Mouse (Mus musculus) left cerebral cortex, postnatal 10 days (tissue): Measurements from ENCODE around the gene Vmn1r203. TPM values are rescaled to one million over a fixed set of nuclear protein-coding genes. Genes with fewer than 3 reads are reported as not detected.
"Not testable (repeated sequence)": the region's sequence is repeated elsewhere in the genome, so short reads cannot be mapped to it uniquely, and the experiment has no call there.

Experiments
- DNase-seq, 2 experiments: peaks; one replicate each; pipeline ENCODE4 v3.0.0; 2021 to 2022; ENCODE audit warnings: low spot score in 2 of 2, mixed read lengths in 1 of 2; ENCODE audit errors: extremely low spot score in 1 of 2
- intact Hi-C: fragments of 180-260 bp; cut with DNase I; formaldehyde crosslinking; loops from one replicate; pipeline ENCODE4 v1.15.1; 2025
- total RNA-seq, 2 experiments: library from RNA; stranded (reverse); gene quantifications; 2 replicates each; pipeline ENCODE4 v1.2.3; 2021

Vmn1r203 gene
- total RNA-seq: under 1 TPM in 1 of 2 experiments, not detected in 1; 0.04 TPM

DNA sequence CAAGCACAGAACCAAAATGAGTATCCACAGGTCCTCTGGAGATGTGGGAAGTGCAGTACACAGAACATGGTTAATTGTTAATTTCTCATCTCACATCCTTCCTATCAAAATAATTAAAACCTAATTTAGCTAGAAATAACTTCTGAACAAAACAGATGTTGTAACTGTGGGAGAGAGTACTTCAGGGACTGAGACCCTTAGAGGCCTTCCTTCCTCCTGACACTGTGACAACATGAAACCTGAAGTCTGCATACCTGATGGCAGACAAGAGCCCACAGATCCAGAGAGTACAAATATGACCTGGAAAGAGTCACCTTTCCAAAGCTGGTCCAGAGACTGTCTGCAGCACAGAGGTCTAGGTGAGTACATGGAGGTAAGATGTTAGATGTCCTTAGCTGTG, at the start of gene Vmn1r203:
TSS of gene Vmn1r203 (plus strand) at position 301 of the 400 bp plus-strand sequence.
- intact Hi-C loops: no loop called here
- no peak for DNase-seq

DNA sequence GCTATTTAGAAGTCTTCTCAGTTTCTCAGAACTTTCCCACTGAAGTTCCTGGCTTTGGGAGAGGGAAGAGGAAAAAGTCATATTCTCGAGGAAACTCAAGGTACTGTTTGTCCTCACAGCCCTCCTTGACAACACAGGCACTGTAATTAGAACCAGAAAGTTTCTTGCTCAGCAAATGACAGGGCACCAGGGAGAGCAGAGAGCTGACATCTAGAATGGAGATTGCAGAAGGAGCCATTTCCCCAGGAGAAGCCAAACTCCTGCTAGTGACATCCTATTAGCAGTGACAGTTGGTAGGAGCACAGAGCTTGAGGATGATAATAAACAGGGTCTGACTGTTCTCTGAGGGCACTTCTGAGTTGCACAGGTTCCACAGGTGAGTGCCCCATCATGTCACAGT, 46.3 kb upstream of the Vmn1r203 start, which contains the start of gene Vmn1r201:
TSS of gene Vmn1r201 (plus strand) at position 301 of the 400 bp plus-strand sequence.
- no peak for DNase-seq
- intact Hi-C loops: no loop called here

DNA sequence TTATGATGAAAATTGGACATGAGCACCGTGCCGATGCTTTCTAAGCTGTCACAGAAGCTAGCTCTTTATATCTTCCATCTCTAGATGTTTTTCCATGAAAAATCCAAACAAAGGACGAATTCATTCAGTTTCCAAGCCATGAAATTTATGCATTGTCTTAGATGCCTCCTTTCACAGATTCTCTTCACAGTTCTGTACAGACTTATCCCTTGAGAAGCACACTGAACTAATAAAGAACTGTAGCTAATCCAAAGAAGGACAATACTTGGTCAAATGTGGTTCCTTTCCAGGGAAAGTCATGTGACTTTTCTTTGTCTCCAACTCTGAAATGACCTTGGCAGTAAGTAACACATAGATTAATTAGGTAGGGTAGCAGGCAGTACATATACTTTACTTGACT, 15.5 kb upstream of the Vmn1r203 start:
- intact Hi-C loops: no loop called here
- no peak for DNase-seq

DNA sequence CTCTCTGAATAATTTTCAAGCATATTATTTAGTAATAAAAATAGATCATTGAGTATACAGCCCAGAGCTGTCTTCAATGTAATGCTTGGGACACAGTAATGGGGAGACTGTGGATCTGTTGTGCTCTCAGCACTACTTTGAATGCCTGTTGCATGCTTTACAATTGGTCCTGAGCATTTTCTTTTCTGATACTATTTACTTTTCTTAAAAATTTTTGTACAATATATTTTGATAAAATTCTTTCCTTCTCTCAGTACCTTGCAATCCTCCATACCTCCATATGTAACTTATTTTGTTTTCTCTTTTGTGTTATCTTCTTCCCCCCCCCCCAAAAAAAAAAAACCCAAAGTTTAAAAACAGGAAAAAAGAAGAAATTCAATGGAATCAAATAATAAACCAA, 12.6 kb upstream of the Vmn1r203 start, which contains the start of gene Vmn1r202:
TSS of gene Vmn1r202 (minus strand) at position 101 of the 400 bp plus-strand sequence.
- intact Hi-C loops: no loop called here

DNA sequence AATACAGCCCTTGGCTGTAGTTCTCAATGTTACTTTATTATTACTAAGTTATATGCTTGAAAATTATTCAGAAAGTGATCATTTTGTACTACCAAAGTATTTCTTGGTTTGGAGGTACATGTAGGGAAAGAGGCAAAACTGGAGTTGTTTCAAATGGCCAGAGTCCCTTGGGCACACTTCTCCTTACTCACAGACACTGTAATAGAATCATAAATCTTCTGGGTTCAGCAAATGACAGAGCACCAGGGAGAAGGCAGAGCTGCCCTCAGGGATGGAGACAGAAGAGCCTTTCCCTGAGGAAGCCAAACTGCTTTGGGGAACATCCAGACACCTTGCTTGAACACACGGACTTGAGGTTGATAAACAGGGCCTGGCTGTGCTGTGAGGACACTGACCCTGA, 35.0 kb downstream of the Vmn1r203 start, which contains the start of gene Vmn1r204:
TSS of gene Vmn1r204 (plus strand) at position 301 of the 400 bp plus-strand sequence.
- intact Hi-C loops, DNase-seq: not testable (repeated sequence)

More for the DNA sequence above, 12.6 kb upstream of the Vmn1r203 start, which contains the start of gene Vmn1r202:
- no peak for DNase-seq

- intact Hi-C loops, DNase-seq: not testable (repeated sequence)
These were observed 57.0 kb downstream of the Vmn1r203 start for GRCm38 (mm10) chr13:22574911-22575310.

Other genes with a start within 250 kb of the Vmn1r203 start
- not detected for gene Vmn1r195, start 247.6 kb upstream of the Vmn1r203 start, total RNA-seq
- gene Vmn1r196, start 228.2 kb upstream of the Vmn1r203 start, total RNA-seq: not detected
- gene Vmn1r197, start 193.5 kb upstream of the Vmn1r203 start, total RNA-seq: not detected
- not detected for gene Vmn1r198, start 167.8 kb upstream of the Vmn1r203 start, total RNA-seq
- not detected for gene Vmn1r199, start 138.3 kb upstream of the Vmn1r203 start, total RNA-seq
- gene Vmn1r200, start 127.7 kb upstream of the Vmn1r203 start, total RNA-seq: not detected
- gene Vmn1r201, start 46.2 kb upstream of the Vmn1r203 start, total RNA-seq: not detected
- gene Vmn1r202, start 12.7 kb upstream of the Vmn1r203 start, total RNA-seq: under 1 TPM in 1 of 2 experiments, not detected in 1; 0.06 TPM
- gene Vmn1r204, start 35.1 kb downstream of the Vmn1r203 start, total RNA-seq: not detected
- not detected for gene Vmn1r205, start 74.9 kb downstream of the Vmn1r203 start, total RNA-seq
- not detected for gene Vmn1r206, start 106.1 kb downstream of the Vmn1r203 start, total RNA-seq
- under 1 TPM; 0.10 to 0.15 TPM for gene Vmn1r207-ps, start 211.5 kb downstream of the Vmn1r203 start, total RNA-seq